Comparison of ENCODE assay signal across 10 mouse cellular contexts in genomic region chr14:25795067-25795466, GRCm38 (mm10). TPM values are rescaled to one million over a fixed set of nuclear protein-coding genes. Genes with fewer than 3 reads are reported as not detected.
DNase-seq lines count a peak whose midpoint lies in the region; ATAC-seq and TF ChIP-seq lines count a peak whose summit lies in the region.
"Had no signal": no experiment of that assay in that cellular context is flagged by ENCODE, and none has a peak within 500 bp of the region (broad histone marks: within the 10 kb centered on the region; RNA-seq: fewer than 3 reads in every experiment).

No protein-coding gene starts in this region.

- no peaks in the 10 kb centered on the region for H3K36me3 ChIP-seq in heart, adult 2 months (ENCODE audit: control insufficient read depth, insufficient read depth, low read length)
- H3K36me3 ChIP-seq in liver, embryonic 16.5 days (ENCODE audit: control insufficient read depth, insufficient read depth) = no peaks in the 10 kb centered on the region
- no peaks in the 10 kb centered on the region for H3K36me3 ChIP-seq in liver, embryonic 11.5 days (ENCODE audit: control insufficient read depth, insufficient read depth, low read length)
- H3K36me3 ChIP-seq in myocyte (ENCODE audit: control insufficient read depth, insufficient read depth) = no peaks in the 10 kb centered on the region

- no peak for ATAC-seq in liver, embryonic 16.5 days (ENCODE audit: low read depth)
- ATAC-seq in liver, embryonic 11.5 days (replicated peaks; ENCODE audit: low FRiP score) = no peak

- no peak for TF ChIP-seq CTCF in heart, adult 2 months (IDR thresholded peaks at IDR 0.05)
- TF ChIP-seq CTCF in embryonic fibroblast, embryonic 13.5 days (IDR thresholded peaks at IDR 0.05; ENCODE audit: borderline replicate concordance, insufficient read depth, low read length) = no peak

- peaks cover 6% of the 10 kb centered on the region for H3K4me1 ChIP-seq in heart, adult 2 months (ENCODE audit: control insufficient read depth, insufficient read depth, low read length)
- H3K4me1 ChIP-seq in liver, embryonic 16.5 days (ENCODE audit: control insufficient read depth, low read depth, low read length) = peaks cover 2% of the 10 kb centered on the region; the same call in 1 of the 2 replicates
- no peaks in the 10 kb centered on the region for H3K4me1 ChIP-seq in liver, embryonic 11.5 days (replicated peaks; ENCODE audit: control insufficient read depth, insufficient read depth, low read length)
- peaks cover 7% of the 10 kb centered on the region for H3K4me1 ChIP-seq in embryonic fibroblast, embryonic 13.5 days (ENCODE audit: control insufficient read depth, insufficient read depth, low read length)

- no peaks in the 10 kb centered on the region for H3K9me3 ChIP-seq in liver, embryonic 16.5 days (replicated peaks; ENCODE audit: control insufficient read depth, low read length)
- no peaks in the 10 kb centered on the region for H3K9me3 ChIP-seq in liver, embryonic 11.5 days (ENCODE audit: control insufficient read depth, low read length)

- H3K27me3 ChIP-seq in heart, adult 2 months (ENCODE audit: control insufficient read depth, insufficient read depth, low read length) = no peaks in the 10 kb centered on the region
- H3K27me3 ChIP-seq in liver, embryonic 16.5 days (ENCODE audit: control insufficient read depth, insufficient read depth, low read depth, low read length) = no peaks in the 10 kb centered on the region
- no peaks in the 10 kb centered on the region for H3K27me3 ChIP-seq in liver, embryonic 11.5 days (replicated peaks; ENCODE audit: control insufficient read depth, insufficient read depth, low read length)
- H3K27me3 ChIP-seq in myocyte (ENCODE audit: control insufficient read depth, insufficient read depth, insufficient read length) = no peaks in the 10 kb centered on the region

- peak overlapping the region; percentile 54; the same call in 1 of the 2 replicates for H3K27ac ChIP-seq in heart, adult 2 months
- peak overlapping the region; percentile 33 for H3K27ac ChIP-seq in liver, embryonic 16.5 days (ENCODE audit: low read length)
- no peak overlapping the region for H3K27ac ChIP-seq in liver, embryonic 11.5 days (ENCODE audit: low read depth, low read length)
- peak overlapping the region; percentile 70 for H3K27ac ChIP-seq in embryonic fibroblast, embryonic 13.5 days (ENCODE audit: insufficient read depth, low read length)

- H3ac ChIP-seq in myocyte (ENCODE audit: control insufficient read depth, insufficient read length) = no peak overlapping the region

- TF ChIP-seq POLR2A in heart, adult 2 months (IDR thresholded peaks at IDR 0.05; ENCODE audit: insufficient read depth, low read depth, low read length) = no peak
- TF ChIP-seq POLR2A in embryonic fibroblast, embryonic 13.5 days (IDR thresholded peaks at IDR 0.05; ENCODE audit: low read depth, low read length) = no peak
- TF ChIP-seq POLR2A in myocyte (IDR thresholded peaks at IDR 0.05; ENCODE audit: insufficient read length, low read depth) = no peak

- DNase-seq in heart, adult 2 months = no peak
- no peak for DNase-seq in heart, postnatal 14 days
- no peak for DNase-seq in liver, embryonic 11.5 days (ENCODE audit: low spot score)
- no peak for DNase-seq in embryo, embryonic 10 days (ENCODE audit: low spot score)
- no peak for DNase-seq in embryo, embryonic 9.5 days (ENCODE audit: extremely low spot score)
- DNase-seq: cerebellum, adult 18-20 months; lung, adult 2 months had no signal

- no peaks in the 10 kb centered on the region for H3K79me2 ChIP-seq in heart, adult 2 months (replicated peaks; ENCODE audit: control insufficient read depth, insufficient read depth, low read length)
- H3K79me2 ChIP-seq in myocyte (ENCODE audit: control insufficient read depth, insufficient read depth) = no peaks in the 10 kb centered on the region

- TF ChIP-seq EP300 in heart, adult 2 months (IDR thresholded peaks at IDR 0.05; ENCODE audit: insufficient read depth, low read depth, low read length) = no peak

- H3K9ac ChIP-seq in heart, adult 2 months (ENCODE audit: low read depth, low read length) = no peak overlapping the region
- no peak overlapping the region for H3K9ac ChIP-seq in liver, embryonic 16.5 days (ENCODE audit: low read depth, low read length)
- no peak overlapping the region for H3K9ac ChIP-seq in liver, embryonic 11.5 days (ENCODE audit: low read depth, low read length)

- H3K4me3 ChIP-seq in heart, adult 2 months = no peak overlapping the region
- no peak overlapping the region for H3K4me3 ChIP-seq in liver, embryonic 16.5 days (ENCODE audit: low read depth, low read length)
- no peak overlapping the region for H3K4me3 ChIP-seq in liver, embryonic 11.5 days (ENCODE audit: low read depth, low read length)
- no peak overlapping the region for H3K4me3 ChIP-seq in embryonic fibroblast, embryonic 13.5 days (ENCODE audit: insufficient read depth, low read length)
- H3K4me3 ChIP-seq in myocyte = no peak overlapping the region

- 53% methylated on average over 6 of the region's 6 CpGs for WGBS in heart, adult 2 months
- WGBS in liver, embryonic 16.5 days (ENCODE audit: insufficient replicate concordance) = 61% methylated on average over 6 of the region's 6 CpGs
- WGBS in liver, embryonic 11.5 days = 68% methylated on average over 6 of the region's 6 CpGs

- intact Hi-C loops in heart, adult 2 months (cut with DNase I) = no loop called here
- intact Hi-C loops in heart, postnatal 14 days (cut with DNase I) = loop anchor here (10.0 kb wide), 1 partner anchor 50 kb away; no protein-coding TSS in a partner anchor

- 0 out of 2 replicates have a peak overlapping the region, but pooled peaks have one; percentile 9 for H3K4me2 ChIP-seq in liver, embryonic 16.5 days (ENCODE audit: low read depth, low read length)
- H3K4me2 ChIP-seq in liver, embryonic 11.5 days = no peak overlapping the region
- peak overlapping the region; percentile 65 for H3K4me2 ChIP-seq in myocyte (ENCODE audit: low read depth)

TF ChIP-seq in myocyte, 11 proteins besides CTCF, POLR2A, EP300 and RAD21:
- no peak for TF ChIP-seq TCF12 (IDR thresholded peaks at IDR 0.05; ENCODE audit: insufficient read depth, poor library complexity, severe bottlenecking)
- TF ChIP-seq MYOG (IDR thresholded peaks at IDR 0.05; ENCODE audit: control insufficient read depth in 1 of 3, insufficient read depth in 1 of 3, insufficient read length in 2 of 3, low read depth in 2 of 3) = no peak
- no peak for TF ChIP-seq MYOD1 (IDR thresholded peaks at IDR 0.05; ENCODE audit: control insufficient read depth in 1 of 3, insufficient read length in 2 of 3, low read depth in 2 of 3)
- no peak for TF ChIP-seq USF1 (IDR thresholded peaks at IDR 0.05; ENCODE audit: low read depth)
- TF ChIP-seq CEBPB (IDR thresholded peaks at IDR 0.05; ENCODE audit: insufficient read depth, poor library complexity, severe bottlenecking) = no peak
- TF ChIP-seq SRF (IDR thresholded peaks at IDR 0.05; ENCODE audit: control insufficient read depth, insufficient read length, low read depth) = no peak
- TF ChIP-seq E2F4 (IDR thresholded peaks at IDR 0.05; ENCODE audit: insufficient read depth) = no peak
- no peak for TF ChIP-seq REST (IDR thresholded peaks at IDR 0.05; ENCODE audit: insufficient read depth, insufficient read length)
- TF ChIP-seq POLR2AphosphoS2 (IDR thresholded peaks at IDR 0.05; ENCODE audit: insufficient read length, low read depth) = no peak
- TF ChIP-seq MAX (IDR thresholded peaks at IDR 0.05; ENCODE audit: low read depth) = no peak
- no peak for TF ChIP-seq TCF3 (IDR thresholded peaks at IDR 0.05; ENCODE audit: insufficient read length, low read depth)

RNA-seq across cellular contexts. Expression of gene Zcchc24, which starts 26.2 kb away (rescaled TPM):
- total RNA-seq in heart, adult 2 months (2021) = 10 to 100 TPM; 33.5 TPM
- polyA plus RNA-seq in heart, adult 2 months (2012; rRNA removed) = 27.3 and 39.4 TPM in 2 replicates
- total RNA-seq in heart, postnatal 14 days (2021) = 10 to 100 TPM; 47.6 to 48.3 TPM
- 4.5 and 5.5 TPM in 2 replicates for polyA plus RNA-seq in liver, embryonic 16.5 days (2015; fragmentation: Nextera tagmentation; extraction: Ambion mirVana)
- polyA plus RNA-seq in liver, embryonic 11.5 days (2014; fragmentation: Nextera tagmentation; extraction: Ambion mirVana) = 11.3 and 13.4 TPM in 2 replicates
- 116 and 122 TPM in 2 replicates for polyA plus RNA-seq in embryonic fibroblast, embryonic 13.5 days (2011; ENCODE audit: insufficient read length, low read depth, missing spikeins)
- 86.2 TPM for polyA plus RNA-seq in myocyte (2012; fragmentation: generic; extraction: Trizol)

RNA-seq across cellular contexts. Expression of gene Anxa11, which starts 46.9 kb away (rescaled TPM):
- total RNA-seq in heart, adult 2 months (2021) = 10 to 100 TPM; 77.9 to 82.4 TPM
- 74.0 and 90.3 TPM in 2 replicates for polyA plus RNA-seq in heart, adult 2 months (2012; rRNA removed)
- 10 to 100 TPM; 69.9 to 78.1 TPM for total RNA-seq in heart, postnatal 14 days (2021)
- polyA plus RNA-seq in liver, embryonic 16.5 days (2015; fragmentation: Nextera tagmentation; extraction: Ambion mirVana) = 11.4 and 13.3 TPM in 2 replicates
- polyA plus RNA-seq in liver, embryonic 11.5 days (2014; fragmentation: Nextera tagmentation; extraction: Ambion mirVana) = 13.1 and 16.5 TPM in 2 replicates
- polyA plus RNA-seq in embryonic fibroblast, embryonic 13.5 days (2011; ENCODE audit: insufficient read length, low read depth, missing spikeins) = 29.5 and 31.7 TPM in 2 replicates
- 140 TPM for polyA plus RNA-seq in myocyte (2012; fragmentation: generic; extraction: Trizol)
